Mouse (Mus musculus): ENCODE measurements around the gene Taf1a.

GRCm38 (mm10) chr1:183378321-183378941 lies 10.3 kb upstream of the Taf1a start:
- TF ChIP-seq CTCF (IDR thresholded peaks at IDR 0.05; ENCODE audit: control insufficient read depth, insufficient read depth, insufficient replicate concordance, low read depth, low read length) (no peak), POLR2A (IDR thresholded peaks at IDR 0.05; ENCODE audit: control insufficient read depth, low read depth, low read length) (no peak)
